Mouse (Mus musculus): ENCODE measurements at regions not wholly inside any gene's neighbourhood (a gene's known extent, or its start where the extent isn't known, plus 50 kb on each side); places are given as distances from the start of the nearest gene placed in this dataset.

DNA sequence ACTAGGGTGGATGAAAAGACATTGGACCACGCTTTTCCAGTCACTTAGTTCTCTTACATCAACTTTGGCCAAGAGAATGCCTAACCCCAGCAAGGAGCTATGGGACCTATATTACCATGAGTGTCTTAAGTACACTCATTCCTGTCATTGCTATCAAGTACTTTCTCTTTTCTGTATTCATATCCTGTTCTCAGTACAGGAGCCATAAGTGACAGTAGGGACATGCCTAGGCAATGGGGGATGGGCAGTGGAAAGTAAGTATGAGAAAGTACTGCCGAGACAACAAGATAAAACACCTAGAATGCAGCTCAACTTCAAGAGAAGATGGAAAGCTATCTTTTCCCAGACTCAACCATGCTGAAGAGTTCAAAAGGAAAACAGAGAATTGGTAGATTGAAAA lies 247.6 kb upstream of the Prep start:
- H3K4me2 ChIP-seq (ENCODE audit: low read depth, low read length): no peak overlapping the region
- no peaks in the 10 kb centered on the region for H3K9me3 ChIP-seq (ENCODE audit: control insufficient read depth, low read length)
- no peaks in the 10 kb centered on the region for H3K4me1 ChIP-seq (replicated peaks; ENCODE audit: control insufficient read depth, insufficient read depth, low read length)
- H3K27me3 ChIP-seq (ENCODE audit: control insufficient read depth, insufficient read depth, low read depth, low read length): no peaks in the 10 kb centered on the region
- H3K36me3 ChIP-seq (ENCODE audit: control insufficient read depth, insufficient read depth, low read length): no peaks in the 10 kb centered on the region
- WGBS: 87% methylated on average over 2 of the region's 2 CpGs
- H3K9ac ChIP-seq (ENCODE audit: low read length): no peak overlapping the region
- ATAC-seq (ENCODE audit: low read depth): no peak
- no peak overlapping the region for H3K4me3 ChIP-seq (ENCODE audit: low read length)
- no peak overlapping the region for H3K27ac ChIP-seq (ENCODE audit: low read length)

DNA sequence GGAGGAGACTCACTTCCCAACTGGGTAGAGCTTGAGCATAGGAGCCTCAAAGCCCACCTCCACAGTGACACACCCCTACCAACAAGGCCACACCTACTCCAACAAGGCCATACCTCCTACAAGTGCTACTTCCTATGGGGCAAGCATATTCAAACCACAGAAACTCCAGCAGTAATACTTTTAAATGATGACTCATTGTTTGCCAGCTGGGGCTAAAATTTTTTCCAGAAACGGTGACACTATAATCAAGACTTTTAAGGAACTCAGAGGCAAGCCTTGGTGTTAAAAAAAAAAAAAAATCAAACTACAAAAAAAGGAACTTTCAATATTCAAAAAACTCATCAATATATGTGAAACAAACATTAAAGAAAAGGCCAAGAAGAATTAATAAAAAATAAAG lies 248.4 kb upstream of the Prep start:
- no peak for ATAC-seq (ENCODE audit: low read depth)
- no peaks in the 10 kb centered on the region for H3K9me3 ChIP-seq (ENCODE audit: control insufficient read depth, low read length)
- no peaks in the 10 kb centered on the region for H3K27me3 ChIP-seq (ENCODE audit: control insufficient read depth, insufficient read depth, low read depth, low read length)
- 50% methylated on average over 1 of the region's 1 CpGs for WGBS
- no peaks in the 10 kb centered on the region for H3K36me3 ChIP-seq (ENCODE audit: control insufficient read depth, insufficient read depth, low read length)
- H3K27ac ChIP-seq (ENCODE audit: low read length): no peak overlapping the region
- no peak overlapping the region for H3K4me2 ChIP-seq (ENCODE audit: low read depth, low read length)
- H3K9ac ChIP-seq (ENCODE audit: low read length): no peak overlapping the region
- H3K4me3 ChIP-seq (ENCODE audit: low read length): no peak overlapping the region
- no peaks in the 10 kb centered on the region for H3K4me1 ChIP-seq (replicated peaks; ENCODE audit: control insufficient read depth, insufficient read depth, low read length)

DNA sequence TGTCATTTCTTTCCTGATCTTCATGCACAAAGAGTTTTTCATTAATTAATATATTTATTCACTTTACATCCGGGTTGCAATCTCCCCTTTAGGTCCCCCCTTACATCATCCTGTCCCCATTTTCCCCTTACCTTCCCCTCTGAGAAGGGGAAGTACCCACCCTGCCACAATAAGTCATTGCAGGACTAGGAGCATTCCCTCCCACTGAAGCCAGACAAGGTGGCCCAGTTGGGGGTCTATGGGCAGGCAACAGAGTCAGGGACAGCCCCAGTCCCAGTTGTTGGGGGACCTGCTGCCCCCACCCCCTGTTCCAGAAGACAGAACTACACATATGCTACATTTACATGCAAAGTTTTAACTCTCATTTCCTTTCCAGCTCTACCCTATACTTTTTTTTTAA lies 267.9 kb upstream of the Prdm1 start:
- H3K4me1 ChIP-seq (replicated peaks; ENCODE audit: control insufficient read depth, insufficient read depth, low read length): no peaks in the 10 kb centered on the region
- 65% methylated on average over 1 of the region's 1 CpGs for WGBS

DNA sequence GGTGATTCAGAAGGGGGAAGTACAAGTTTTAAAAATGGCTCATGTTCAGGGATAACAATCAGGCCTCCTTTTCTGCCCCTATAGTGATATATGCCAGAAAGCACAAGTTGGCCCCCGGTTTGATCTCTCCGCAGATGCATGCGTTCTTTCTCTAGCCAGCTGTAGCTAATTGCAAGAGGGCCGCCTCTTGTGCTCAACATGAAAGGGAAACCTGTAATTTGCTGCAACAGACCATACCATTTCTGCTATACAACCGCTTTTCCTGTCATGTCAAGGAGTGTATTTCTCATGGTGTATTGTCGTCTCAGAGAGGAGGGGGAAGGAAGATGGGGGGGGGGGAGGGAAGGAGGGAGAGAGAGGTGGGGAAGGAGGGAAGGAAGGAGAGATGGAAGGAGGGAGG lies 257.1 kb upstream of the Prdm1 start:
- no peak for ATAC-seq (ENCODE audit: low read depth)
- Histone ChIP-seq H3K4me1 (replicated peaks; ENCODE audit: control insufficient read depth, insufficient read depth, low read length) (no peaks in the 10 kb centered on the region), H3K9ac (ENCODE audit: low read length) (no peak overlapping the region), H3K27ac (ENCODE audit: low read length) (no peak overlapping the region), H3K4me3 (ENCODE audit: low read length) (no peak overlapping the region), H3K27me3 (ENCODE audit: control insufficient read depth, insufficient read depth, low read depth, low read length) (no peaks in the 10 kb centered on the region), H3K36me3 (ENCODE audit: control insufficient read depth, insufficient read depth, low read length) (no peaks in the 10 kb centered on the region), H3K4me2 (ENCODE audit: low read depth, low read length) (no peak overlapping the region), H3K9me3 (ENCODE audit: control insufficient read depth, low read length) (no peaks in the 10 kb centered on the region)
- 69% methylated on average over 6 of the region's 6 CpGs for WGBS

More for the DNA sequence above, 267.9 kb upstream of the Prdm1 start:
- Histone ChIP-seq H3K27me3 (ENCODE audit: control insufficient read depth, insufficient read depth, low read depth, low read length) (no peaks in the 10 kb centered on the region), H3K27ac (ENCODE audit: low read length) (no peak overlapping the region), H3K4me2 (ENCODE audit: low read depth, low read length) (no peak overlapping the region), H3K4me3 (ENCODE audit: low read length) (no peak overlapping the region), H3K9me3 (ENCODE audit: control insufficient read depth, low read length) (peaks cover 4% of the 10 kb centered on the region), H3K9ac (ENCODE audit: low read length) (no peak overlapping the region), H3K36me3 (ENCODE audit: control insufficient read depth, insufficient read depth, low read length) (no peaks in the 10 kb centered on the region)
- ATAC-seq (ENCODE audit: low read depth): no peak

DNA sequence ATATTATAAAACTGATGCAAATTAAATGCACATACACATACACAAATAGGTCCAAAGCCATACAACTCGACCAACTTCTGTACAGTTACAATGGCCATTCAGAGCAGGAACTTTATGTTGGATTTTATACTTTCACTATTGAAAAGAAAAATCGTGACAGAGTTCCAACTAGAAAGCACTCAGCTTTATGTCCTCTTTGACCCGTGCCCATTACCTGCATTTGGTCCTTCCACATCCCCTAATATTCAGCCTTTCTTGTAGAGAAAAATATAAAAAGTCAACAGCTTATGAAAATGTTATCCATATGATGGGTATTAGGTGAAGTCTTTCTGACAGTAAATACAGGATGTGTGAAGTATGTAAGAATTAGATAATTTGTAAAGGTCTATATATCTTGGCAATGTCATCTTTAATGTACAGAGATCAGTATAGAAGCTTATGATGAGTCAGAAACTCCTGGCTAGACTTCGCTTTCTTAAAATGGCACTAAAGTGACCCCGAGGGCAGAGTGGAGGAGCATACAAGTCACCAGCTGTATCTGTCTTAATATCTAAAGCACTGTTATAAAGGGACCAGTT lies 252.2 kb upstream of the Prdm1 start:
- no peaks in the 10 kb centered on the region for H3K9me3 ChIP-seq (ENCODE audit: control insufficient read depth, low read length)
- H3K9ac ChIP-seq (ENCODE audit: low read length): no peak overlapping the region
- WGBS: 86% methylated on average over 5 of the region's 5 CpGs
- H3K4me3 ChIP-seq (ENCODE audit: low read length): no peak overlapping the region
- H3K36me3 ChIP-seq (ENCODE audit: control insufficient read depth, insufficient read depth, low read length): no peaks in the 10 kb centered on the region
- H3K4me1 ChIP-seq (replicated peaks; ENCODE audit: control insufficient read depth, insufficient read depth, low read length): no peaks in the 10 kb centered on the region; the same call in 1 of the 2 replicates
- no peak for ATAC-seq (ENCODE audit: low read depth)
- no peaks in the 10 kb centered on the region for H3K27me3 ChIP-seq (ENCODE audit: control insufficient read depth, insufficient read depth, low read depth, low read length)
- no peak overlapping the region for H3K4me2 ChIP-seq (ENCODE audit: low read depth, low read length)
- no peak overlapping the region for H3K27ac ChIP-seq (ENCODE audit: low read length)

DNA sequence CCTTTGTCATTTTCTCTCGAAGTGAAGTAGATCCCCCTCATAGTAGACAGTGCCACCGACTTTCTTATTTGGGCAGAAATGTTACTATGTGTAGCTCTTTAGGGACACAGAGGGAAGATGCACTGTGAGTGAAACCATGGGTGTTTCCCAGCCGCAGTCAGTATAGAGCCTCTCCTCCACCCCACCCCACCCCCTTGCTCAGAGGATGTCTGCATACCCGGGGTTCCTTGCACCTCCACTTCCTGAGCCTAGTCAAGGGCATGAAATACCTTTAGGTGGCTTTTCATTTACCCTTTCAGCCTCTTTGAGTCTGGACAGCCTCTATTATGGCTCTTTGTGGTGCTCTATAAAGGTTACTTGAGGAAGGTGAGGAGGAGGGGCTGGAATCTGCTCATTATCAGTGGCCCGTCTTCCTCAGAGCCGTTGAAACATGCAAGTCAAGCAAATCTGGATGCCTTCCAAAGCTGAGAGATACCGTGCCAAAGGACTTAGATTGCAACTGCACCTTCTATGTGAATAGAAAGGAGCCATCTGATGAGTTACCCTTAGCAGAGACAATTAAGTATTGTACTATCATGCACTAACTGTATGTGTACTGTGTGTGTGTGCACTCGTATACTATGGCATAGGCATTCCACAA lies 251.4 kb upstream of the Prdm1 start:
- no peak overlapping the region for H3K9ac ChIP-seq (ENCODE audit: low read length)
- H3K4me1 ChIP-seq (replicated peaks; ENCODE audit: control insufficient read depth, insufficient read depth, low read length): no peaks in the 10 kb centered on the region; the same call in 1 of the 2 replicates
- WGBS: 48% methylated on average over 8 of the region's 8 CpGs
- H3K27ac ChIP-seq (ENCODE audit: low read length): no peak overlapping the region
- no peaks in the 10 kb centered on the region for H3K9me3 ChIP-seq (ENCODE audit: control insufficient read depth, low read length)
- H3K36me3 ChIP-seq (ENCODE audit: control insufficient read depth, insufficient read depth, low read length): no peaks in the 10 kb centered on the region
- H3K27me3 ChIP-seq (ENCODE audit: control insufficient read depth, insufficient read depth, low read depth, low read length): no peaks in the 10 kb centered on the region
- H3K4me3 ChIP-seq (ENCODE audit: low read length): no peak overlapping the region
- ATAC-seq (ENCODE audit: low read depth): no peak
- H3K4me2 ChIP-seq (ENCODE audit: low read depth, low read length): no peak overlapping the region

DNA sequence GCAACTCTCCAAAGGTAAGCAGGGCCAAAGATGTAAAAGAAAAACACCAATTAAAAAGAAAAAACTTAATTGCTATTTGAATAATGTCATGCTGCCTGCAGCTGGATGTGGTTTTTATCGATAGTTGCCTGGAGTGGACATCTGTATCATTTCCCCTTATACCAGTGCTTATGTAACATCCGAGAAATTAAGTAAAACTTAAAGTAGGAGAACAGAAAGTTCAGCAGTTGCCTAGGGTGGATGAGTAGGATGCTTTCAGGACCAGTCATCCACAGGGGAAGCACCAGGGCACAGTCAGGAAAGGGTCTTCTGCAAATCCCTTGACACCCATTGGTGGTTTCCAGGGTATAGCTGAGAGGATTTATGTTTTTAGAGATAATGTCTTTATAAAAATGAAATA lies 248.9 kb upstream of the Prdm1 start:
- H3K27ac ChIP-seq (ENCODE audit: low read length): no peak overlapping the region
- H3K4me1 ChIP-seq (replicated peaks; ENCODE audit: control insufficient read depth, insufficient read depth, low read length): no peaks in the 10 kb centered on the region; the same call in 1 of the 2 replicates
- H3K36me3 ChIP-seq (ENCODE audit: control insufficient read depth, insufficient read depth, low read length): no peaks in the 10 kb centered on the region
- H3K27me3 ChIP-seq (ENCODE audit: control insufficient read depth, insufficient read depth, low read depth, low read length): no peaks in the 10 kb centered on the region
- H3K4me3 ChIP-seq (ENCODE audit: low read length): no peak overlapping the region
- H3K9ac ChIP-seq (ENCODE audit: low read length): no peak overlapping the region
- ATAC-seq (ENCODE audit: low read depth): no peak
- H3K4me2 ChIP-seq (ENCODE audit: low read depth, low read length): no peak overlapping the region
- WGBS: 82% methylated on average over 2 of the region's 2 CpGs
- H3K9me3 ChIP-seq (ENCODE audit: control insufficient read depth, low read length): peaks cover 2% of the 10 kb centered on the region; the same call in 1 of the 2 replicates

DNA sequence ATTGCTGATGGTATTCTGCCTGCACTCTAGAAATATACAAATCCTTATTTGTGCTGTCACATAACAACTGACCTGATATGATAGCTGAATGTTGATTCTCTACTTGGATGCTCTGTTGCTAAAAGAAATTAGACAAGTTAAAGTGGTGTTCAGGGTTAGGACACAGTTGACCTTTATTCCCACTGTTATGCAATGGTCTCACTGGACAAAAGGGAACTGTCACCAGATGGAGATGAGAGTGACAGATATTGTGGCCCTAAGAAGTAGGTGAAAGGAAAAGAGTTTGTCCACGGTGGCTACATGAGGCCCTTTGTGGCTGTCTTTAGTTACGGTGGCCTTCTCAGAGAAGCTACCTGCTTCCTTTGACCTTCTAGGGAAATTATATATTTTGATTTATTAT lies 247.9 kb upstream of the Prdm1 start:
- Histone ChIP-seq H3K27me3 (ENCODE audit: control insufficient read depth, insufficient read depth, low read depth, low read length) (no peaks in the 10 kb centered on the region), H3K4me2 (ENCODE audit: low read depth, low read length) (no peak overlapping the region), H3K9me3 (ENCODE audit: control insufficient read depth, low read length) (peaks cover 2% of the 10 kb centered on the region; the same call in 1 of the 2 replicates), H3K36me3 (ENCODE audit: control insufficient read depth, insufficient read depth, low read length) (no peaks in the 10 kb centered on the region), H3K4me3 (ENCODE audit: low read length) (no peak overlapping the region), H3K9ac (ENCODE audit: low read length) (no peak overlapping the region), H3K4me1 (replicated peaks; ENCODE audit: control insufficient read depth, insufficient read depth, low read length) (no peaks in the 10 kb centered on the region; the same call in 1 of the 2 replicates), H3K27ac (ENCODE audit: low read length) (no peak overlapping the region)
- 59% methylated on average over 2 of the region's 2 CpGs for WGBS
- no peak for ATAC-seq (ENCODE audit: low read depth)

DNA sequence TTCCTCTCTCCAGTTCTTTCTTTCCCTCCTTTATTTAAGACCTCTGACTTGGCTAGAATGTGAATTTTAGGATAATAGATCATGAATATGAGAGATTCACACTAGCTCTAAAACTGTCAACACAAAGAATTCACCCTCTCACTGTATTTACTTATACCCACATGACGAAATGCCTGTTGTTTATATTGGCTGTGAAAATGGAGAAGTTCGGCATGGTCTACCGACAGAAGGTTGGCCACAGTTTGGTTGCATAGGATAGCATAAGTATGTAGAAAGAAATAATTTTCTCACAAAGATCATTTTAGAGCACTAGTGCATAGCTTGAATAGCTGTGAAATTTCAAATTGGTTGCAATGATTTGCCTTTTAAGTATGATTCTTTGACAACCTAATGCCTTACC lies 237.2 kb upstream of the Prdm1 start:
- H3K4me1 ChIP-seq (replicated peaks; ENCODE audit: control insufficient read depth, insufficient read depth, low read length): no peaks in the 10 kb centered on the region
- WGBS: 25% methylated on average over 3 of the region's 3 CpGs
- ATAC-seq (ENCODE audit: low read depth): peak; percentile 81
- no peak overlapping the region for H3K4me3 ChIP-seq (ENCODE audit: low read length)
- H3K27ac ChIP-seq (ENCODE audit: low read length): no peak overlapping the region
- H3K4me2 ChIP-seq (ENCODE audit: low read depth, low read length): no peak overlapping the region
- H3K9me3 ChIP-seq (ENCODE audit: control insufficient read depth, low read length): no peaks in the 10 kb centered on the region
- no peak overlapping the region for H3K9ac ChIP-seq (ENCODE audit: low read length)
- H3K27me3 ChIP-seq (ENCODE audit: control insufficient read depth, insufficient read depth, low read depth, low read length): no peaks in the 10 kb centered on the region
- no peaks in the 10 kb centered on the region for H3K36me3 ChIP-seq (ENCODE audit: control insufficient read depth, insufficient read depth, low read length)

All from lung, embryonic 16.5 days (tissue).